Mouse (Mus musculus) testis, adult 2 months (tissue): ENCODE results near the gene Cpne2. TPM values are rescaled to one million over a fixed set of nuclear protein-coding genes. Genes with fewer than 3 reads are reported as not detected.

Experiments used
- H3K27ac ChIP-seq: fragments of 200-500 bp; 2 replicates; pipeline ENCODE4 v1.5.1; 2012; ENCODE audit warnings: low read depth, low read length; ENCODE audit not compliant: control insufficient read depth, insufficient read depth
- H3K27me3 ChIP-seq: fragments of 200-500 bp; 2 replicates; pipeline ENCODE4 v1.6.1; 2012; ENCODE audit warnings: mild to moderate bottlenecking, low read length, moderate library complexity; ENCODE audit not compliant: control insufficient read depth, insufficient read depth
- H3K36me3 ChIP-seq: fragments of 200-500 bp; 2 replicates; pipeline ENCODE4 v1.6.1; 2012; ENCODE audit warnings: mild to moderate bottlenecking, low read length; ENCODE audit not compliant: control insufficient read depth, insufficient read depth
- H3K4me1 ChIP-seq: fragments of 200-500 bp; 2 replicates; pipeline ENCODE4 v1.6.1; 2012; ENCODE audit warnings: low read length; ENCODE audit not compliant: control insufficient read depth, insufficient read depth
- H3K4me3 ChIP-seq: fragments of 200-500 bp; 2 replicates; pipeline ENCODE4 v1.5.1; 2012; ENCODE audit warnings: low read depth, mild to moderate bottlenecking, low read length, moderate library complexity, mixed read lengths; ENCODE audit not compliant: control insufficient read depth
- CTCF ChIP-seq: fragments of 200-500 bp; IDR thresholded peaks from 2 replicates; pipeline ENCODE4 v1.5.1; 2012; ENCODE audit warnings: low read depth, mild to moderate bottlenecking, inconsistent platforms, low read length, moderate library complexity; ENCODE audit not compliant: control insufficient read depth, insufficient read depth, insufficient replicate concordance
- POLR2A ChIP-seq: fragments of 200-500 bp; IDR thresholded peaks from 2 replicates; pipeline ENCODE4 v1.6.1; 2012; ENCODE audit warnings: low read depth, mild to moderate bottlenecking, inconsistent platforms, low read length, moderate library complexity; ENCODE audit not compliant: control insufficient read depth
- polyA plus RNA-seq: library from polyadenylated mRNA; depleted of rRNA; stranded (reverse); fragments of >200 nt; gene quantifications from 2 replicates; pipeline ENCODE4 v1.2.3, GENCODE M21; 2012

The Cpne2 gene
- polyA plus RNA-seq, 1 experiment, result 3.1 TPM

- peaks cover 4% of the 10 kb centered on the region for H3K36me3 ChIP-seq
- no peak overlapping the region for H3K4me3 ChIP-seq
- no peaks in the 10 kb centered on the region for H3K27me3 ChIP-seq
- H3K4me1 ChIP-seq, result no peaks in the 10 kb centered on the region
- TF ChIP-seq POLR2A, result no peak
- no peak for TF ChIP-seq CTCF
- no peak overlapping the region for H3K27ac ChIP-seq
Measured at GRCm38 (mm10) chr8:94582569-94582968, 49.8 kb downstream of the Cpne2 start.

GRCm38 (mm10) chr8:94584238-94584817, 51.5 kb downstream of the Cpne2 start:
- H3K27ac ChIP-seq, result no peak overlapping the region
- no peak for TF ChIP-seq POLR2A
- TF ChIP-seq CTCF, result no peak
- H3K27me3 ChIP-seq, result no peaks in the 10 kb centered on the region
- no peak overlapping the region for H3K4me3 ChIP-seq
- peaks cover 3% of the 10 kb centered on the region for H3K36me3 ChIP-seq
- no peaks in the 10 kb centered on the region for H3K4me1 ChIP-seq

DNA sequence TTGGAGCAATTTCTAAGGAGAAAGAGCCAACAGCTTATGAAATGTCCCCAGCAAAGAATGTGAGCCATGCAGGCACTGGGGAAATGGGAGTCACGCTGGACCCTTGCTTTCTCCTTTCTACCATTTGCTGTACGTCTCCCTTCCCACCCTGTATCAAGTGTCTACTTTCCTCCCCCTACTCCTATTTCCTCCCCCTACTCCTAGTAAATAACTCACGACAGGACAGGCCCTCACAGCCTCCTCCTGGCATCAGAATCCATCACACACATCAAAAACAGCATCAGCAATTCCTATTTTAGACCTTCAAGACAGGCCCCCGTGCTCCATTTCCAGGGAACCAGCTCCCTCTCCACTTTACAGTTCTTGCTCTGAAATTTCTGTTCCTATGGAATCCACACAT, 58.9 kb downstream of the Cpne2 start:
- TF ChIP-seq CTCF, result no peak
- no peak for TF ChIP-seq POLR2A
- no peak overlapping the region for H3K4me3 ChIP-seq
- H3K27me3 ChIP-seq, result no peaks in the 10 kb centered on the region
- H3K36me3 ChIP-seq, result peaks cover under 1% of the 10 kb centered on the region
- H3K4me1 ChIP-seq, result no peaks in the 10 kb centered on the region
- no peak overlapping the region; the same call in 1 of the 2 replicates for H3K27ac ChIP-seq

DNA sequence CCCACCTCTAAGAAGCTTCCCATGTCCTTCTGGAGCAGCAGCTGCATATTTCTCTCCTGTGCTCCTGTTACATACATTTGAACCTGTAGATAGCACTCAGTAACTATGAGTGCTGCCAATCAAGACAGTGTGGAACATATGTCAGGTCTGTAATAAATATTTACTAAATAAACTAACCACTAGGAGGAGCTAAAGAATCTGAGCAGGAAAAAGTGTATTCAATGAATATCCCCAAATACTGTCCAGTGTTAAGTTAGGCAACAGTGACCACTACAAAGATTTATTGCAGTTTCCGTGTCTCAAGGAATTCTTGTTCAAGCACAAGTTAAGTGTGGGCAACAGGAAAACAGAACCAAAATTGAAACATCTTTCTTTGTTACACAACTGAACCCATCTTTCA, 61.4 kb downstream of the Cpne2 start:
- no peaks in the 10 kb centered on the region for H3K4me1 ChIP-seq
- H3K27me3 ChIP-seq, result no peaks in the 10 kb centered on the region
- TF ChIP-seq CTCF (no peak), POLR2A (no peak)
- no peak overlapping the region for H3K27ac ChIP-seq
- H3K36me3 ChIP-seq, result no peaks in the 10 kb centered on the region
- H3K4me3 ChIP-seq, result no peak overlapping the region

DNA sequence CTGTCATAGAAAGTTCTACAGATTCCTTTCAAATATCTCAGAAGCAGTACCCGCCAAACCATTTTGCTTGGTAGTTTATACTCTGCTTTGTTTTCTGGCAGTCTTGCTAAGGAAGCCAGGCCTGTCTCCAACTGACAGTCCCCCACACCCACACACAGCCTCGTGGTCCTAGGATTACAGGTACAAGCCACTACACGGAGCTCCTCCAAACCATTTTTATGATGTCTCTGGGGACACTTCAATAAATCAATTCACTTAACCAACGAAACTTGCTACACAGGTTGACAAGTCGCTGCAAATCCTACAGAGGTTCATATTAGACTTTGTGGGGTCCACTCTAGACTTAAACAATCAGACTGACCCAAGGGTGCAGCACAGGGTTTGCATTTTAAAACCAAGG, 67.7 kb downstream of the Cpne2 start:
- H3K4me1 ChIP-seq, result peaks cover 2% of the 10 kb centered on the region; the same call in 1 of the 2 replicates
- H3K36me3 ChIP-seq, result no peaks in the 10 kb centered on the region
- no peak for TF ChIP-seq CTCF
- H3K4me3 ChIP-seq, result peak overlapping the region; percentile 100
- peak overlapping the region; percentile 96 for H3K27ac ChIP-seq
- no peaks in the 10 kb centered on the region for H3K27me3 ChIP-seq

GRCm38 (mm10) chr8:94601034-94601606, 68.3 kb downstream of the Cpne2 start:
- H3K27ac ChIP-seq, result peak overlapping the region; percentile 96
- no peaks in the 10 kb centered on the region for H3K36me3 ChIP-seq
- H3K27me3 ChIP-seq, result no peaks in the 10 kb centered on the region
- peaks cover 2% of the 10 kb centered on the region; the same call in 1 of the 2 replicates for H3K4me1 ChIP-seq
- TF ChIP-seq CTCF (no peak), POLR2A (no peak)
- H3K4me3 ChIP-seq, result peak overlapping the region; percentile 100

DNA sequence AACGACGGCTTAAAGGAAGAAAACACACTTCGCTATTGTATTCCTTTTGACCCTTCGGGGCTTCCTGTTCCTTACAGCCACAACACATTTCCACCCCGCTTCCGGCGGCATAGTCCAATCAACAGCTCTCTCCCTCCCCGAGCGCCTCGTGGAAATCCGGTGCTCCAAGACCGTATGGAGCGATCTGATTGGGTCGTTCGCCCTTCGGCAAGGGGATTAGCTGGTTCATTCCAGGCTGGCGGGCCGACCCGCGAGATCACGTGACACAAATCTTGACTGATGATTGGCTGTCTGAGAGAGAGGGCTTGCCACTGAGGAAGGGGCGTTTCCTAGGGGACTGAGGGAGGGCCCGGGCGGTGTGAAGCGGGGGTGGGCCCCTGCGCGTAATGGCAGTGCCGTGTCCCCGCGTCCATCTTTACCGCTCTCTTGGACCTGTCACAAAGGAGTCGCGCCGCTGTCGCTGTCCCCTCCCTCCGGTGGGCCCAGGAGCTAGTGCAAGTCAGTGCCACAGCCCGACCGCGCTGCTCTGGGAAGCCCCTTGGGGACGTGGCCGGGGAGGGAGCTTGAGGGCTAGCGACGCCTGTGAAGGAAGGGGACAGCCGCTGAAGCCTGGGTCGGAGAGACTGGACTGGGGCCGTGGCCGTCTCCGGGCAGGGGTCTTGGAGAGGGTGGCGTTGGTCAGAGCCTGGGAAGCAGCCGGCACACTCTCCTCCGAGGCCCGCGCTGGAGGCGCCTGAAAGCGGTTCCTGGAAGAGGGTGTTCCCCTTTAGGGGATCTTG, 69.0 kb downstream of the Cpne2 start, which contains the start of the genes Rspry1 and Fam192a:
Gene Rspry1, plus strand, starts transcription at position 331 of the 779 bp plus-strand sequence.
Gene Fam192a, minus strand, starts transcription at position 391 of the 779 bp plus-strand sequence.
- peak; percentile 13; the same call in 1 of the 2 replicates for TF ChIP-seq CTCF
- peak; percentile 99 for TF ChIP-seq POLR2A
- Histone ChIP-seq H3K36me3 (no peaks in the 10 kb centered on the region), H3K4me3 (peak within 1 kb of the TSS; percentile 100), H3K27me3 (no peaks in the 10 kb centered on the region), H3K27ac (peak within 1 kb of the TSS; percentile 99), H3K4me1 (peaks cover 2% of the 10 kb centered on the region; the same call in 1 of the 2 replicates)
